Mouse (Mus musculus): ENCODE measurements around the gene Cda. TPM values are rescaled to one million over a fixed set of nuclear protein-coding genes. Genes with fewer than 3 reads are reported as not detected.

Cda gene
- total RNA-seq, 2 experiments from 2014 or later = 2.1 to 2.4 TPM

- no peak for DNase-seq (ENCODE audit: low spot score in 2 of 2)
Measured at GRCm38 (mm10) chr4:138368498-138369260, 887 bp upstream of the Cda start.

GRCm38 (mm10) chr4:138366561-138366960 is 1.2 kb downstream of the Cda start:
- DNase-seq (ENCODE audit: low spot score in 2 of 2) = no peak

- no peak for DNase-seq (ENCODE audit: low spot score in 2 of 2)
Measured at GRCm38 (mm10) chr4:138363511-138363910, 4.3 kb downstream of the Cda start.

GRCm38 (mm10) chr4:138362883-138363282 is 4.9 kb downstream of the Cda start:
- DNase-seq (ENCODE audit: low spot score in 2 of 2) = no peak

- no peak for DNase-seq (ENCODE audit: low spot score in 2 of 2)
Measured at GRCm38 (mm10) chr4:138361370-138361821, 6.4 kb downstream of the Cda start.

- no peak for DNase-seq (ENCODE audit: low spot score in 2 of 2)
Measured at GRCm38 (mm10) chr4:138358176-138358575, 9.6 kb downstream of the Cda start.

- no peak for DNase-seq (ENCODE audit: low spot score in 2 of 2)
Measured at GRCm38 (mm10) chr4:138356551-138356950, 11.2 kb downstream of the Cda start.

GRCm38 (mm10) chr4:138356141-138356540 is 11.7 kb downstream of the Cda start:
- no peak for DNase-seq (ENCODE audit: low spot score in 2 of 2)

- DNase-seq (ENCODE audit: low spot score in 2 of 2) = no peak
Measured at GRCm38 (mm10) chr4:138355496-138355895, 12.3 kb downstream of the Cda start.

GRCm38 (mm10) chr4:138353438-138354171 is 14.2 kb downstream of the Cda start:
- no peak for DNase-seq (ENCODE audit: low spot score in 2 of 2)

- DNase-seq (ENCODE audit: low spot score in 2 of 2) = no peak
Measured at GRCm38 (mm10) chr4:138352692-138353091, 15.1 kb downstream of the Cda start.

- no peak for DNase-seq (ENCODE audit: low spot score in 2 of 2)
Measured at GRCm38 (mm10) chr4:138351821-138352220, 16.0 kb downstream of the Cda start.

GRCm38 (mm10) chr4:138348716-138349115 is 19.1 kb downstream of the Cda start:
- DNase-seq (ENCODE audit: low spot score in 2 of 2) = no peak

GRCm38 (mm10) chr4:138347280-138347679 is 20.5 kb downstream of the Cda start:
- no peak for DNase-seq (ENCODE audit: low spot score in 2 of 2)

GRCm38 (mm10) chr4:138344891-138345545 is 22.8 kb downstream of the Cda start:
- no peak for DNase-seq (ENCODE audit: low spot score in 2 of 2)

GRCm38 (mm10) chr4:138343341-138343837 is 24.4 kb downstream of the Cda start:
- DNase-seq (ENCODE audit: low spot score in 2 of 2) = no peak

GRCm38 (mm10) chr4:138342778-138343177 is 25.0 kb downstream of the Cda start:
- DNase-seq (ENCODE audit: low spot score in 2 of 2) = no peak

- no peak for DNase-seq (ENCODE audit: low spot score in 2 of 2)
Measured at GRCm38 (mm10) chr4:138342048-138342447, 25.7 kb downstream of the Cda start.

- DNase-seq (ENCODE audit: low spot score in 2 of 2) = no peak
Measured at GRCm38 (mm10) chr4:138341393-138341792, 26.4 kb downstream of the Cda start.

- DNase-seq (ENCODE audit: low spot score in 2 of 2) = no peak
Measured at GRCm38 (mm10) chr4:138339963-138340362, 27.8 kb downstream of the Cda start.

- DNase-seq (ENCODE audit: low spot score in 2 of 2) = no peak
Measured at GRCm38 (mm10) chr4:138337341-138337740, 30.5 kb downstream of the Cda start.

GRCm38 (mm10) chr4:138336876-138337275 is 30.9 kb downstream of the Cda start:
- no peak for DNase-seq (ENCODE audit: low spot score in 2 of 2)
